Mouse (Mus musculus): ENCODE data around the gene Hormad2. TPM values are rescaled to one million over a fixed set of nuclear protein-coding genes. Genes with fewer than 3 reads are reported as not detected.

Gene Hormad2
- polyA plus RNA-seq, 1 experiment from 2014 or later, result 0.21 TPM

DNA sequence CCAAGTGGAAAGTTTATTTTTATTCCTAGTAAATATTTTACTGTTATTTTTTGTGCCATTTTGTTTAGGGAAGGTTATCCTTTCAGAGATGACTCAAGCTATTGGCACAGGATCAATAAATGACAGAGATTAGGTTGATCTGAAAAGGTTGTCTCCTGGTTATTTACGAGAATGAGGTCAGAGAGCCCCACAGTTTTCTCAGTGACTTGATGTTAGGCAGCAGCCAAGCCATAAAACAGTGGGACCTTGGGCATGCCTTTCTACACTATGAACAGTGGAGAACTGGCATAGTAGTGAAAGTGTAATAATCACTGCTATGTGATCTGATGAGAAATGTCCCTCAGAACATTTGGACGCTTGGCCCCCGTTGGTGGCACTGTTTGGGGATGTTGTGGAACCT is 22.9 kb downstream of the Hormad2 start:
- no peak for ATAC-seq
- Histone ChIP-seq H3K27me3 (replicated peaks; ENCODE audit: control insufficient read depth, insufficient read depth, low read length) (no peaks in the 10 kb centered on the region), H3K4me3 (ENCODE audit: low read depth, low read length) (no peak overlapping the region), H3K9ac (ENCODE audit: low read depth, low read length) (no peak overlapping the region), H3K9me3 (ENCODE audit: control insufficient read depth) (no peaks in the 10 kb centered on the region), H3K4me2 (replicated peaks; ENCODE audit: low read depth) (no peak overlapping the region), H3K4me1 (replicated peaks; ENCODE audit: control insufficient read depth, insufficient read depth, low read length) (no peaks in the 10 kb centered on the region), H3K36me3 (ENCODE audit: control insufficient read depth, insufficient read depth) (no peaks in the 10 kb centered on the region), H3K27ac (ENCODE audit: low read depth, low read length) (no peak overlapping the region)
- TF ChIP-seq CTCF (IDR thresholded peaks at IDR 0.05; ENCODE audit: low read depth), result no peak
- 68% methylated on average over 3 of the region's 3 CpGs for WGBS

DNA sequence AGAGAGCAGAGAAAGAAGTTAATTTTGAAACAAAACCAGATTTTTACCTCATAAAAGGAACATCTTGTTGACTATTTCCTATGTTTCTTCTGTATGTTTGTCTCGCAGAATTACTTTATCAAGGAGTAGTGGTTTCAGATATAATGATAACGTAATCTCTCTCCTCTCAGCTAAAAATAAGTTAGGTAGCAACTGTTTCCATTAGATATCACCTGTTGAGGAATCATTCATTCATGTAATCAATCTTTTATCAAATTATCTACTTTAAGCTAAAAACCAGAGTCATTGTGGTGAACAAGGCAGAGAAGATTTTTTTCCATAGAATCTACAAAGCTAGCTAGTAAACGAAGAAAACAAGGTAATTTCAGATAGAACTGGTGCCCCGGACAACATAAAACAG is 28.6 kb downstream of the Hormad2 start:
- Histone ChIP-seq H3K4me2 (replicated peaks; ENCODE audit: low read depth) (no peak overlapping the region), H3K36me3 (ENCODE audit: control insufficient read depth, insufficient read depth) (no peaks in the 10 kb centered on the region), H3K27ac (ENCODE audit: low read depth, low read length) (no peak overlapping the region), H3K4me3 (ENCODE audit: low read depth, low read length) (no peak overlapping the region), H3K9ac (ENCODE audit: low read depth, low read length) (no peak overlapping the region), H3K4me1 (replicated peaks; ENCODE audit: control insufficient read depth, insufficient read depth, low read length) (no peaks in the 10 kb centered on the region), H3K27me3 (replicated peaks; ENCODE audit: control insufficient read depth, insufficient read depth, low read length) (no peaks in the 10 kb centered on the region), H3K9me3 (ENCODE audit: control insufficient read depth) (no peaks in the 10 kb centered on the region)
- ATAC-seq, result no peak
- no peak for TF ChIP-seq CTCF (IDR thresholded peaks at IDR 0.05; ENCODE audit: low read depth)
- WGBS, result 87% methylated on average over 4 of the region's 4 CpGs

DNA sequence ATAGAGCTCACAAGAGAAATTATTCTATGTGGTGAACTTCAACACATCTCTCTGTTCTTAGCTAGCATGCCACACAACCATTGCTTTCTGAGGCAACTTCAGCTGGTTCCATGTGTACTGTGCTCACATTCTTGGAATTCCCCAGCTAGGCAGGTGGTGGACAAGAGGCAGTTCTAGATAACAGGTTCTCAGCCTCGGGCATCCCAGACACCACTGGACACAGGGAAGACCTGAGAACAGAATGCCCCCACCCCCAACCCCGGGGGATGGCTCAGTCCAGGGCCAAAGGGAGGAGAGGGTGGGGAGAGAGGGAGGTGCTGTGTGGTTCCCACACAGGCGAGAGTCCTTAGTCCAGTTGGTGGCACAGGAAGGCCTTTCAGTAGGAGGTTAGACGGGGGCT is 36.6 kb downstream of the Hormad2 start:
- Histone ChIP-seq H3K27ac (ENCODE audit: low read depth, low read length) (no peak overlapping the region), H3K9me3 (ENCODE audit: control insufficient read depth) (no peaks in the 10 kb centered on the region), H3K36me3 (ENCODE audit: control insufficient read depth, insufficient read depth) (no peaks in the 10 kb centered on the region), H3K9ac (ENCODE audit: low read depth, low read length) (no peak overlapping the region), H3K4me2 (replicated peaks; ENCODE audit: low read depth) (no peak overlapping the region), H3K4me3 (ENCODE audit: low read depth, low read length) (no peak overlapping the region), H3K27me3 (replicated peaks; ENCODE audit: control insufficient read depth, insufficient read depth, low read length) (no peaks in the 10 kb centered on the region), H3K4me1 (replicated peaks; ENCODE audit: control insufficient read depth, insufficient read depth, low read length) (no peaks in the 10 kb centered on the region)
- no peak for ATAC-seq
- no peak for TF ChIP-seq CTCF (IDR thresholded peaks at IDR 0.05; ENCODE audit: low read depth)
- WGBS, result 32% methylated on average over 4 of the region's 4 CpGs

DNA sequence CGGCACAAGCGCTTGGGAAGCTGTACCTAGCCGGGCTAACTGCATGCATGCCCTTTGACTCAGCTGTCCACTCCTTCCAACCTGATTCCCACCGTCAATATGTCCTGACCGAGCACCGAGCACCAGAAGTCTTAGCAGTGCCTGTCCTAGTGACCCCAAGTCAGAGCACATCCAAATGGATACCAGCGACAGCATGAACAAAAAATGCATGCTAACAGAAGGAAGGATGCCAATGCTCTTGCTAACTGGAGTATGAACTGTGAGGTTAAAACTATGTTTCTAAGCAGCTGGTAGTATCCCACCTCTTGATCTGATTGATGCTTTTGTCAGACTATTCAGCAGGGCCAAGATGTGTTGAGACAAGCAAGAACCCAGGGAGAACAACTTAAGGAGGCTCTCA is 37.5 kb downstream of the Hormad2 start:
- Histone ChIP-seq H3K27me3 (replicated peaks; ENCODE audit: control insufficient read depth, insufficient read depth, low read length) (no peaks in the 10 kb centered on the region), H3K4me2 (replicated peaks; ENCODE audit: low read depth) (no peak overlapping the region), H3K4me3 (ENCODE audit: low read depth, low read length) (no peak overlapping the region), H3K4me1 (replicated peaks; ENCODE audit: control insufficient read depth, insufficient read depth, low read length) (no peaks in the 10 kb centered on the region), H3K36me3 (ENCODE audit: control insufficient read depth, insufficient read depth) (no peaks in the 10 kb centered on the region), H3K9me3 (ENCODE audit: control insufficient read depth) (no peaks in the 10 kb centered on the region), H3K27ac (ENCODE audit: low read depth, low read length) (no peak overlapping the region), H3K9ac (ENCODE audit: low read depth, low read length) (no peak overlapping the region)
- 84% methylated on average over 7 of the region's 7 CpGs for WGBS
- TF ChIP-seq CTCF (IDR thresholded peaks at IDR 0.05; ENCODE audit: low read depth), result no peak
- ATAC-seq, result no peak

- Histone ChIP-seq H3K9me3 (ENCODE audit: control insufficient read depth) (no peaks in the 10 kb centered on the region), H3K4me2 (replicated peaks; ENCODE audit: low read depth) (no peak overlapping the region), H3K9ac (ENCODE audit: low read depth, low read length) (no peak overlapping the region), H3K36me3 (ENCODE audit: control insufficient read depth, insufficient read depth) (no peaks in the 10 kb centered on the region), H3K27me3 (replicated peaks; ENCODE audit: control insufficient read depth, insufficient read depth, low read length) (no peaks in the 10 kb centered on the region), H3K4me3 (ENCODE audit: low read depth, low read length) (no peak overlapping the region), H3K27ac (ENCODE audit: low read depth, low read length) (no peak overlapping the region), H3K4me1 (replicated peaks; ENCODE audit: control insufficient read depth, insufficient read depth, low read length) (no peaks in the 10 kb centered on the region)
- TF ChIP-seq CTCF (IDR thresholded peaks at IDR 0.05; ENCODE audit: low read depth), result no peak
- 57% methylated on average over 5 of the region's 5 CpGs for WGBS
- ATAC-seq, result no peak
These were observed 39.7 kb downstream of the Hormad2 start for GRCm38 (mm10) chr11:4401251-4401650.

DNA sequence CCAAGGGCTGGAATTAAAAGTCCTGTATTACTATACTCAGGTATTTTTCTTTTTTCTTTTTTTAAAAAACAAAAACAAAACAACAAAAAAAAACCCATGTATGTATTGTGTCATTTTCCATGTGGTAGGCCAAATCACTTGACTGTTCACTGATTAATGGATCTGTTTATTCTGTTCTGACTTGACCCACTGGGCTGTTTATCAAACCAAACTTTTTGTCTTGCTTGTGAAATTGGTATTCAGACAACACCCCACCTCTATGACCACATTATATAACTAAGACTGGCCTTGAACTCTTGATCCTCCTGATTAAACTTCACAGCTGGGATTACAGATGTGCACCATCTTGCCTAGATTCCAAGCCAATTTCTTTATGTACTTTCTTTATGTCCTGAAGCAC is 46.7 kb downstream of the Hormad2 start:
- Histone ChIP-seq H3K36me3 (ENCODE audit: control insufficient read depth, insufficient read depth) (no peaks in the 10 kb centered on the region), H3K9me3 (ENCODE audit: control insufficient read depth) (no peaks in the 10 kb centered on the region), H3K27ac (ENCODE audit: low read depth, low read length) (no peak overlapping the region), H3K9ac (ENCODE audit: low read depth, low read length) (no peak overlapping the region), H3K4me1 (replicated peaks; ENCODE audit: control insufficient read depth, insufficient read depth, low read length) (no peaks in the 10 kb centered on the region), H3K27me3 (replicated peaks; ENCODE audit: control insufficient read depth, insufficient read depth, low read length) (no peaks in the 10 kb centered on the region), H3K4me3 (ENCODE audit: low read depth, low read length) (no peak overlapping the region), H3K4me2 (replicated peaks; ENCODE audit: low read depth) (no peak overlapping the region)
- TF ChIP-seq CTCF (IDR thresholded peaks at IDR 0.05; ENCODE audit: low read depth), result no peak
- ATAC-seq, result no peak

- TF ChIP-seq CTCF (IDR thresholded peaks at IDR 0.05; ENCODE audit: low read depth), result no peak
- no peak overlapping the region for H3K27ac ChIP-seq (ENCODE audit: low read depth, low read length)
- H3K9ac ChIP-seq (ENCODE audit: low read depth, low read length), result no peak overlapping the region
- no peak overlapping the region for H3K4me2 ChIP-seq (replicated peaks; ENCODE audit: low read depth)
- no peaks in the 10 kb centered on the region for H3K9me3 ChIP-seq (ENCODE audit: control insufficient read depth)
- no peaks in the 10 kb centered on the region for H3K27me3 ChIP-seq (replicated peaks; ENCODE audit: control insufficient read depth, insufficient read depth, low read length)
- no peak overlapping the region for H3K4me3 ChIP-seq (ENCODE audit: low read depth, low read length)
- H3K4me1 ChIP-seq (replicated peaks; ENCODE audit: control insufficient read depth, insufficient read depth, low read length), result no peaks in the 10 kb centered on the region
- ATAC-seq, result no peak
- 38% methylated on average over 2 of the region's 2 CpGs for WGBS
- H3K36me3 ChIP-seq (ENCODE audit: control insufficient read depth, insufficient read depth), result no peaks in the 10 kb centered on the region
These were observed 52.9 kb downstream of the Hormad2 start for GRCm38 (mm10) chr11:4388018-4388417.

Measured in intestine, postnatal 0 days (tissue).